Mouse (Mus musculus): ENCODE measurements around the gene Gm36210. TPM values are rescaled to one million over a fixed set of nuclear protein-coding genes. Genes with fewer than 3 reads are reported as not detected.
"Not testable (repeated sequence)": the region's sequence is repeated elsewhere in the genome, so short reads cannot be mapped to it uniquely, and the experiment has no call there.

Gene Gm36210
- polyA plus RNA-seq, 1 experiment from 2014 or later: 0.22 TPM

GRCm38 (mm10) chr7:4900523-4900851 lies 5.8 kb downstream of the Gm36210 start:
- Histone ChIP-seq H3K9me3 (peaks cover 6% of the 10 kb centered on the region), H3K36me3 (replicated peaks) (no peaks in the 10 kb centered on the region), H3K4me1 (peaks cover 22% of the 10 kb centered on the region), H3K27me3 (replicated peaks; ENCODE audit: low read depth, poor library complexity, severe bottlenecking) (peaks cover 32% of the 10 kb centered on the region), H3K4me3 (peak overlapping the region; percentile 47), H3K27ac (replicated peaks) (no peak overlapping the region)
- DNase-seq (ENCODE audit: low spot score): no peak
- WGBS: 19% methylated on average over 11 of the region's 11 CpGs

GRCm38 (mm10) chr7:4899649-4900522 lies 6.4 kb downstream of the Gm36210 start:
- DNase-seq (ENCODE audit: low spot score): peak; percentile 31
- peaks cover 22% of the 10 kb centered on the region for H3K4me1 ChIP-seq
- 8% methylated on average over 19 of the region's 19 CpGs for WGBS
- H3K27me3 ChIP-seq (replicated peaks; ENCODE audit: low read depth, poor library complexity, severe bottlenecking): peaks cover 32% of the 10 kb centered on the region
- no peaks in the 10 kb centered on the region for H3K36me3 ChIP-seq (replicated peaks)
- peak overlapping the region; percentile 24; the same call in 1 of the 2 replicates for H3K27ac ChIP-seq (replicated peaks)
- peaks cover 6% of the 10 kb centered on the region for H3K9me3 ChIP-seq
- H3K4me3 ChIP-seq: peak overlapping the region; percentile 47

- Histone ChIP-seq H3K4me3 (peak overlapping the region; percentile 47), H3K4me1 (peaks cover 22% of the 10 kb centered on the region), H3K27ac (replicated peaks) (peak overlapping the region; percentile 24; the same call in 1 of the 2 replicates), H3K9me3 (peaks cover 6% of the 10 kb centered on the region), H3K36me3 (replicated peaks) (no peaks in the 10 kb centered on the region), H3K27me3 (replicated peaks; ENCODE audit: low read depth, poor library complexity, severe bottlenecking) (peaks cover 32% of the 10 kb centered on the region)
- no peak for DNase-seq (ENCODE audit: low spot score)
- WGBS: 19% methylated on average over 18 of the region's 18 CpGs
These were observed 7.3 kb downstream of the Gm36210 start for GRCm38 (mm10) chr7:4898851-4899648.

GRCm38 (mm10) chr7:4895186-4895585 lies 11.1 kb downstream of the Gm36210 start:
- no peaks in the 10 kb centered on the region for H3K9me3 ChIP-seq
- no peaks in the 10 kb centered on the region for H3K36me3 ChIP-seq (replicated peaks)
- H3K27me3 ChIP-seq (replicated peaks; ENCODE audit: low read depth, poor library complexity, severe bottlenecking): peaks cover 21% of the 10 kb centered on the region
- peaks cover 18% of the 10 kb centered on the region for H3K4me1 ChIP-seq
- H3K4me3 ChIP-seq: no peak overlapping the region
- 59% methylated on average over 11 of the region's 11 CpGs for WGBS
- no peak overlapping the region for H3K27ac ChIP-seq (replicated peaks)
- DNase-seq (ENCODE audit: low spot score): no peak

- WGBS: 82% methylated on average over 4 of the region's 4 CpGs
- Histone ChIP-seq H3K4me3 (no peak overlapping the region), H3K27ac (replicated peaks) (no peak overlapping the region), H3K9me3 (peaks cover 14% of the 10 kb centered on the region), H3K4me1 (no peaks in the 10 kb centered on the region), H3K27me3 (replicated peaks; ENCODE audit: low read depth, poor library complexity, severe bottlenecking) (no peaks in the 10 kb centered on the region), H3K36me3 (replicated peaks) (no peaks in the 10 kb centered on the region)
- no peak for DNase-seq (ENCODE audit: low spot score)
These were observed 19.6 kb downstream of the Gm36210 start for GRCm38 (mm10) chr7:4886680-4887079.

- 88% methylated on average over 1 of the region's 1 CpGs for WGBS
- H3K27ac ChIP-seq (replicated peaks); H3K36me3 ChIP-seq (replicated peaks); H3K4me3 ChIP-seq; DNase-seq (ENCODE audit: low spot score); H3K27me3 ChIP-seq (replicated peaks; ENCODE audit: low read depth, poor library complexity, severe bottlenecking): not testable (repeated sequence)
- Histone ChIP-seq H3K4me1 (peaks cover 23% of the 10 kb centered on the region), H3K9me3 (peaks cover 10% of the 10 kb centered on the region)
These were observed 27.3 kb downstream of the Gm36210 start for GRCm38 (mm10) chr7:4879036-4879435.

GRCm38 (mm10) chr7:4878186-4878585 lies 28.1 kb downstream of the Gm36210 start:
- no peak overlapping the region for H3K27ac ChIP-seq (replicated peaks)
- peaks cover 9% of the 10 kb centered on the region for H3K9me3 ChIP-seq
- H3K36me3 ChIP-seq (replicated peaks): no peaks in the 10 kb centered on the region
- H3K4me1 ChIP-seq: peaks cover 23% of the 10 kb centered on the region
- no peak overlapping the region for H3K4me3 ChIP-seq
- no peaks in the 10 kb centered on the region for H3K27me3 ChIP-seq (replicated peaks; ENCODE audit: low read depth, poor library complexity, severe bottlenecking)
- no peak for DNase-seq (ENCODE audit: low spot score)

GRCm38 (mm10) chr7:4877226-4877625 lies 29.1 kb downstream of the Gm36210 start:
- H3K9me3 ChIP-seq: peaks cover 4% of the 10 kb centered on the region; the same call in 1 of the 2 replicates
- H3K36me3 ChIP-seq (replicated peaks): no peaks in the 10 kb centered on the region
- H3K4me1 ChIP-seq: peaks cover 23% of the 10 kb centered on the region
- peak overlapping the region; percentile 68 for H3K4me3 ChIP-seq
- peak overlapping the region; percentile 76 for H3K27ac ChIP-seq (replicated peaks)
- H3K27me3 ChIP-seq (replicated peaks; ENCODE audit: low read depth, poor library complexity, severe bottlenecking): no peaks in the 10 kb centered on the region
- WGBS: 12% methylated on average over 11 of the region's 11 CpGs
- no peak for DNase-seq (ENCODE audit: low spot score)

GRCm38 (mm10) chr7:4876753-4877221 lies 29.5 kb downstream of the Gm36210 start, which contains the start of gene Isoc2a:
Isoc2a (plus strand) TSS chr7:4877153.
- Histone ChIP-seq H3K27ac (replicated peaks) (peak within 1 kb of the TSS; percentile 76), H3K9me3 (no peaks in the 10 kb centered on the region)
- WGBS: under 1% methylated on average over 22 of the region's 22 CpGs

GRCm38 (mm10) chr7:4870133-4870532 lies 36.2 kb downstream of the Gm36210 start, which contains the start of gene Isoc2b:
Isoc2b (minus strand) TSS chr7:4870258.
- Histone ChIP-seq H3K9me3 (no peaks in the 10 kb centered on the region), H3K27me3 (replicated peaks; ENCODE audit: low read depth, poor library complexity, severe bottlenecking) (no peaks in the 10 kb centered on the region), H3K4me1 (peaks cover 17% of the 10 kb centered on the region), H3K36me3 (replicated peaks) (no peaks in the 10 kb centered on the region), H3K27ac (replicated peaks) (no peak within 1 kb of the TSS), H3K4me3 (no peak within 1 kb of the TSS)
- no peak for DNase-seq (ENCODE audit: low spot score)
- 65% methylated on average over 6 of the region's 6 CpGs for WGBS

More at GRCm38 (mm10) chr7:4876753-4877221, 29.5 kb downstream of the Gm36210 start, which contains the start of gene Isoc2a:
- peak; percentile 96 for DNase-seq (ENCODE audit: low spot score)
- H3K36me3 ChIP-seq (replicated peaks): no peaks in the 10 kb centered on the region
- H3K4me1 ChIP-seq: peaks cover 23% of the 10 kb centered on the region
- no peaks in the 10 kb centered on the region for H3K27me3 ChIP-seq (replicated peaks; ENCODE audit: low read depth, poor library complexity, severe bottlenecking)
- peak within 1 kb of the TSS; percentile 68 for H3K4me3 ChIP-seq

GRCm38 (mm10) chr7:4866631-4867180 lies 39.6 kb downstream of the Gm36210 start:
- H3K27ac ChIP-seq (replicated peaks): peak overlapping the region; percentile 87

More at GRCm38 (mm10) chr7:4866631-4867180, 39.6 kb downstream of the Gm36210 start:
- Histone ChIP-seq H3K27me3 (replicated peaks; ENCODE audit: low read depth, poor library complexity, severe bottlenecking) (no peaks in the 10 kb centered on the region), H3K4me3 (peak overlapping the region; percentile 63), H3K9me3 (no peaks in the 10 kb centered on the region; the same call in 1 of the 2 replicates), H3K4me1 (peaks cover 17% of the 10 kb centered on the region), H3K36me3 (replicated peaks) (no peaks in the 10 kb centered on the region)
- no peak for DNase-seq (ENCODE audit: low spot score)
- 42% methylated on average over 10 of the region's 10 CpGs for WGBS

Data from embryonic facial prominence, embryonic 10.5 days (tissue).